Mouse (Mus musculus) adrenal gland, postnatal 36 days (tissue): ENCODE data around the gene Gm8005. TPM values are rescaled to one million over a fixed set of nuclear protein-coding genes. Genes with fewer than 3 reads are reported as not detected.
"Not testable (repeated sequence)": the region's sequence is repeated elsewhere in the genome, so short reads cannot be mapped to it uniquely, and the experiment has no call there.

ENCODE experiments used
- DNase-seq, 2 experiments: peaks; one replicate each; pipeline ENCODE4 v3.0.0; 2021; ENCODE audit warnings: mixed read lengths in 1 of 2
- long read RNA-seq, 2 experiments: library from polyadenylated mRNA; stranded (forward); transcript quantifications; one replicate each; pipeline ENCODE4 v2.0.0; 2021; ENCODE audit warnings: borderline sequencing depth in 2 of 2
- total RNA-seq, 2 experiments: library from RNA; stranded (reverse); gene quantifications; 2 replicates each; pipeline ENCODE4 v1.2.3; 2021

Gm8005 gene
- total RNA-seq, result not detected
- long read RNA-seq, experiment 1, result 0 reads
- long read RNA-seq, experiment 2, result 0 reads

GRCm38 (mm10) chr14:42439573-42439972, at the start of gene Gm8005:
TSS of gene Gm8005 (minus strand) at chr14:42439673.
- not testable (repeated sequence) for DNase-seq

- DNase-seq, result not testable (repeated sequence)
Measured at GRCm38 (mm10) chr14:42463581-42463980, 24.1 kb upstream of the Gm8005 start, which contains the start of gene Gm8011. TSS of gene Gm8011 (plus strand) at chr14:42463881.

Other genes starting within 250 kb of the Gm8005 start
- gene Gm3573, start 248.9 kb downstream of the Gm8005 start, total RNA-seq, result not detected
- not detected for gene Gm17026, start 179.6 kb downstream of the Gm8005 start, total RNA-seq
- gene Gm9611, start 142.3 kb downstream of the Gm8005 start, total RNA-seq, result not detected
- gene Gm7995, start 129.5 kb downstream of the Gm8005 start, total RNA-seq, result not detected
- not detected for gene Gm8011, start 24.2 kb upstream of the Gm8005 start, total RNA-seq
- gene Gm8020, start 62.7 kb upstream of the Gm8005 start, total RNA-seq, result not detected
- not detected for gene Gm8024, start 84.6 kb upstream of the Gm8005 start, total RNA-seq
- gene Gm17124, start 160.2 kb upstream of the Gm8005 start, total RNA-seq, result not detected
- not detected for gene Gm3633, start 202.2 kb upstream of the Gm8005 start, total RNA-seq
- gene Gm10378, start 216.3 kb upstream of the Gm8005 start, total RNA-seq, result not detected